Mouse (Mus musculus) heart, adult 8-10 months (tissue): ENCODE measurements at regions not wholly inside any gene's neighbourhood (a gene's known extent, or its start where the extent isn't known, plus 50 kb on each side); places are given as distances from the start of the nearest gene placed in this dataset.
"Not testable (repeated sequence)": the region's sequence is repeated elsewhere in the genome, so short reads cannot be mapped to it uniquely, and the experiment has no call there.

ENCODE experiments used
- DNase-seq: peaks from one replicate; pipeline ENCODE4 v3.0.0; 2022; ENCODE audit warnings: low spot score

- no peak for DNase-seq
These were observed 831.3 kb downstream of the Pla2g4a start for GRCm38 (mm10) chr1:149129767-149130287.

DNA sequence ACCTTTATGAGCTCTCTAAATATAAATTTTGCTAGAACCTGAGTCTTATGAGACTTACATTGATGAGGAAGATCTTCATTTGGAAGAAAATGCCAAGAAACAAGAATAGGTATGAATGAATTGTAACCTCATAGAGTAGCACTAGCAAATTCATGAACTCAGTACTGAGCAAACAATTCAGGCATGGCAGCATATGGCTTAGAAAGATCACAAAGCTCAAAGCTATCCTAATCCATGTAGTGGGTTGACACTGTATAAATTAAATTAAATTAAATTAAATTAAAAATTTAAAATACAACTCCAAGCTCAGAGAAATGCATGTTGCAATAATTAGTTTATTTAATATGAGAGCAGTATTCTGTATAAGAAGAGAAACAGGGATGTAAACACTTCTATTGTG is 832.0 kb downstream of the Pla2g4a start:
- DNase-seq = no peak

GRCm38 (mm10) chr1:149127709-149128108 is 833.4 kb downstream of the Pla2g4a start:
- DNase-seq = no peak

DNA sequence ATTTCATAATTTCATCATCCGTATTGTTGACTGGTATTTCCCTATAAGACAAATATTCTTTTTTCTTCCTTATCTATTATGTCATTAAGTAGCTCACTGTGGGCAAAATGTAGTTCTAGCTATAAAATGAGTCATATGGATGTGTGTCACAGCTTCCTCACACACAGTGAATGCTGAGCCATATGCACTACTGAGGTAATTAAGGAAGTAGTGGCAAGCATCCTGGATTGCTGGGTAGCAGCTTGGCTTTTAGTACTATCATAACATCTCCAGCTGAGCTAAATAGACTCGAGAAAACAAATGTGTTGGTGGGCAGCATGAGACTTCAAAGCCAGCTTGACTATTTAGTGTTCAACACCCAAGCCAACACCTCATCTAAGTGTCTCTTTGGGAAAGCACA is 857.7 kb downstream of the Pla2g4a start:
- no peak for DNase-seq

GRCm38 (mm10) chr1:149097426-149097825 is 863.7 kb downstream of the Pla2g4a start:
- no peak for DNase-seq

DNA sequence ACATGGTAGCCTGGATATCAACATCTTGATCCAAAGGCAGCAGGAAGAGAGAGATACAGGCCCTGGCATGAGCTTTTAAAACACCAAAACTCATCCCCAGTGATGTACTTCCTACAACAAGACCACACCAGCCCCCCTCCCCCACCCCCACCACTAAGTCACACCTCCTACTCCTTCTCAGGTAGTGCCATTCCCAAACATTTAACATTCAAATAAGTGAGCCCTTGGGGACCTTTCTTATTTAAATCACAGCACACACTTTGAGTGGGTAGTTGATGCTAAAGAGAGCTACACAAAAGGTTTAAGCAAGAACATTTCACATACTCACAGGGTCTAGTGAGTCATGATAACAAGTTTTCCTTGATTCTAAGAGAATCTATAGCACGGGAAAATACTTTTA is 886.4 kb downstream of the Pla2g4a start:
- DNase-seq = no peak

GRCm38 (mm10) chr1:149069570-149069969 is 891.5 kb downstream of the Pla2g4a start:
- DNase-seq = no peak

GRCm38 (mm10) chr1:149063011-149063410 is 898.1 kb downstream of the Pla2g4a start:
- not testable (repeated sequence) for DNase-seq

DNA sequence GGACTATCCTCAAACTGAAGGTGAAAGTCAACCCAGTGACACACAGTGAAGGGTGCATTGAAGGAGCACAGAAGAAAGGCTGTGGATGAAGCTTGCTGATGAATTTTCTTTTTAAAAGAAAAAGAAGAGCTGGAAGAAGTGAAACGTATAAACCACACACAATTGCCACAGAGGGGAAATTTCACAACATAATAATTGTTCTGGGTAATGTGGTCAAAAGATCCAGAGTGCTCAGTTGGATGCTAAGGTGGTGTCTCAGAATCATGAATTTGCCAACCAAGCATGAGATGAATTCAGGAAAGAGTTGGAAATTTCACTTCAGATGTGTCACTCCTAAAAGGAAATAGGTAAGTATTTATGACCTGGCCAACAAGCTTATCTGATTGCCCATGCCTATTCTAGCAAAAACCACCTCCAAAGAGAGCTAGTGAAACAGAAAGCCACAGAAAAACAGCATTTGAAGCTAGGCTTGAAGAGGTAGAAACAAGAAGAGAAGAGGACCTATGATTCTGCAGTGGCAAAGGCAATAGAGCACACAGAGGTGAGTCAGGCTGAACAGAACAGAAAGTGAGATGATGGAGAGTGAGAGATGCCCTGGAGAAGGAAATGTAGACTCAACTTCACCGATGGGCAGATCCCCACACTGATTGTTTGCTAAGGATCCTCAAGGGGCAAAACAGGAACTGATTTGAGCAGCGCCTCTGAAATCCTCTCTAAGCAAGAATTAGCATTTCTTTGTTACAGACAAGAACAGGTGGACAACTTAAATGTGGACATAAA is 922.7 kb downstream of the Pla2g4a start:
- DNase-seq = no peak

- no peak for DNase-seq
These were observed 932.8 kb downstream of the Pla2g4a start for GRCm38 (mm10) chr1:149028316-149028715.

GRCm38 (mm10) chr1:149021734-149022133 is 939.4 kb downstream of the Pla2g4a start:
- no peak for DNase-seq

GRCm38 (mm10) chr1:149021273-149021672 is 939.8 kb downstream of the Pla2g4a start:
- DNase-seq = no peak

DNA sequence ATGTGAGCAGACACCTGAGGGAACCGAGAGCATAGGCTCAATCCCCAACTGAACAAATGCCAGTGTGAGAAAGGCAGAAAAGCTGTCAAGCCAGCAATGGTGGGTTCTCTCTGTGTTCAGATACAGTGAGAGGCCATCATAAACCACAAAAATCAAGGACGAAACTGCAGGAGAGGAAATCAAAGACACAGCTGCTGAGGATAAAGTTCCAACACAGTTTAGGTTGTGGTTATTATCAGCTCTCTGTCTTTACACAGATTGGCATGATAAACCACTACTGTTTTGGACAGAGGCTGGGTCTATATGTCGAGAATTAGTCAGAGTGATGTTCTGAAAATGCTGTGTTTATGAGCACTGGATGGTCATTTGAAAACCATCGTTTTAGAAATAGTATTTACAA is 946.5 kb downstream of the Pla2g4a start:
- DNase-seq = no peak

DNA sequence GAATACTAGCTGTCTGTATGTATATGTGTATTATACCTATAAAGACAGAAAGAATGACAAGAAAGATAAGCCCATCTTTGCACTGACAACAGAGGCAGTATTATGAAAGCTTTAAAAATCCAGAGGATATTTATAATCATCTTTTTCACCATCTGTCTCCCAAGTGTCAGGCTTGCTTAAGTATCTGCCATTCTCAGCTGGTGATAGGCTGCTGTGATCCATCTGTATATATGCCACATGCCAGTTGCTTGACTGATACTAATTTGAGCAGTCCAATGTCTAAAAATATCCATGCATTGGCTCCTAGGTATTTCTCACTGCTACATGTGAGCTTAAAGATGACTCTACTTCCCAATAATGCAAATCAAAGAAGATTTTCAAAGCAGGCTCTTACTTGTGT is 950.3 kb downstream of the Pla2g4a start:
- no peak for DNase-seq

DNA sequence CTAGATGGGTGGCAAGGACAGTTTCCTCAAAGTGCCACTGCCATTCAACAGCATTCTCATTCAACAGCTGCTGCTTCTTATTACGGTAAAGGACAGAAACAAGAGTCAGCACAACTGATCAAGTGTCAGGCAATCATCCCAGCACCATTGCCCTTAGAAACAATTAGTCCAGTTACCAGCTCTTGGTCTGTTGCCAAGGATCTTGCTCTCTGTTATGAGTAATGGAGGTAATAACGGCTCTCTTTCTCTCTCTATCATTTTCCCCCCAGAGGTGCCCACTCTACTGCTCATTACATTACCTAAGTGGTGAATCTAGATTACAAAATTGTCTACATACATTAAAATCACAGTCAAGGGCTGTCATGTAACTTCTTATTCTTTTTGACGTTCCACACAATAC is 961.0 kb downstream of the Pla2g4a start:
- no peak for DNase-seq

DNA sequence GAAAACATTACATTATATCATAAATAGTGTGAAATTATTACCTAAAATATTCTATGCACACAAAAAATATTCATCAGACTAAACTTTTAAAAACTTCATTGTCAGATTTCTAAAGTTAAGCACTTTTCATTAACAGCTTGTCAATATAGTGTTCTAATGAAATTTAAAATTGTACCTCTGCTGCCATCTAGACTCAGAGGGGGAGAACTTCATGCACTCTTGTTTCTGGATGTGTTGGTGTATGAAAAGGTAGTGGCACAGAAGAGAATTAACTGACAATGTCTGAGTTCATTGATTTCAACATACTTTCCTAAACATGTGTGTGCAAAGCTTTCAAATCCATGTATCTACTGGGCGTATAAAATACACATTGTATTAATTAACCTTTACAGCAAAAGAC is 967.5 kb downstream of the Pla2g4a start:
- peak; percentile 21 for DNase-seq

- no peak for DNase-seq
These were observed 983.7 kb downstream of the Pla2g4a start for GRCm38 (mm10) chr1:148977377-148977776.

- DNase-seq = no peak
These were observed 995.7 kb downstream of the Pla2g4a start for GRCm38 (mm10) chr1:148965358-148965757.

DNA sequence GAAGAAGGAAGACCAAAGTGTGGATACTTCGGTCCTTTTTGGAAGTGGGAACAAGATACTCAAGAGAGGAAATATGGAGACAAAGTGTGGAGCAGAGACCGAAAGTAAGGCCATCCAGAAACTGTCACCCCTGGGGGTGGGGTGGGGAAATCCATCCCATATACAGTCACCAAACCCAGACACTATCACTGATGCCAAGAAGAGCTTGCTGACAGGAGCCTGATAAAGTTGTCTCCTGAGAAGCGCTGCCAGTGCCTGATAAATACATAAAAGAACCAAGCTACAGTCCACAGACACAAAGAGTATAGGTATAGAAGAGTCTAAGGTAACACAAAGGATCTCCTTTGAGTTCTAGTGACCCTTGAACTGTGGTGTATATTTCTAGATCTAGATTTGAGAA is 1026.7 kb downstream of the Pla2g4a start:
- no peak for DNase-seq

DNA sequence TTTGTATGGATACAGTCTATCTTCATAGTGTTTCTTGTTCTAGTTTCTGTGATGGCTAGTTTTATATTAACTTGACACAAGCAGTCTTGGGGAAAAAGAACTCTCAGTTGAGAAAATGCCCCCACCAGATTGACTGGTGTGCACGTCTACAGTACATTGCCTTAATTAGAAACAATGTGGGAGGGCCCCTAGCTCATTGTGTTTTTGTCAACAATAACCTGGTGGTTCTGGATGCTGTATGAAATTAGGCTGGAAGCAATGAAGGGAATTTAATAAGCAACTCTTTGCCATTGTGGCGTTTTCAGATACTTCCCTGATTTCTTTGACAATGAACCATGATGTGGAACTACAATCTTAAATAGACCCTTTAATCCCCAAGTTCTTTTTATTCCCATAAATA is 1036.6 kb downstream of the Pla2g4a start:
- no peak for DNase-seq

GRCm38 (mm10) chr1:148917062-148917461 is 1044.0 kb downstream of the Pla2g4a start:
- DNase-seq = no peak

DNA sequence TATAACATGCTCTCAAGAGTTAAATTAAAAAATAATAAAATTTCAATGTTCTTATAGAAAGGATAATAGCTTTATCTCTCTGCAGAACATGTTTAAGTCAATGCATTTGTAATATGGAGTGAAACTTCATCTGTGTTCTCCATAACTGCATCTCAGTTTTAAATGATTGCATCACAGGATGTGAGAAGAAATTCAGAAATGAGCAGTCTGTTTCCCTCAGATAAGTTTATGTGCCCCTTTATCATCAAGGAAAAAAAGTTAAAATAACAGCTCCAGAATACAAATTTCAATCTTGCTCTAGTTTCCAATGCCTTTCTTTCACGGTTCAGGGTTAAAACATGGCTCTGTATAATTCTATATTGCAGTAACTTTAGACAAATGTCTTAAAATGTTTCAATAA is 1048.3 kb downstream of the Pla2g4a start:
- no peak for DNase-seq

- no peak for DNase-seq
These were observed 1057.0 kb downstream of the Pla2g4a start for GRCm38 (mm10) chr1:148904067-148904466.

DNA sequence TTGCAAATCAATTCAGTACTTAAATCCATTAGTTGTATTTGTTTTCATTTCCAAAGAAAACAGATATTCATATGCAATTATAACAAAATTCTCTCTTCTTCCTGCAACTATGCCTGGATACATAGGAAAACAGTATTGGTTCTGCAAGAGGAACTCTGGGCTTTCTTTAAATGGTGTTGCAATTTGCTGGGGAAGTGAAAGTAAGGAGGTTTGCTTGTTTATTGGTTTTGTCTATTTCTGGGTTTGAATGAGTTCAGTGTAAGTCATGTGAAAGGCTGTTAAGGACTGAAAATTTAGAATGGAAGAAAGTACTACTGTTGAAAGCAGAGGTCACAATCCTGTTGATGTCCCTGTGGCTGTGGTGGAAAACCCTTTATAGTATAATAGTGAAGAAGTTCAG is 1058.0 kb downstream of the Pla2g4a start:
- peak; percentile 37 for DNase-seq
